Mouse (Mus musculus): Measurements from ENCODE around the gene Sik2. TPM values are rescaled to one million over a fixed set of nuclear protein-coding genes. Genes with fewer than 3 reads are reported as not detected.

The Sik2 gene
- polyA plus RNA-seq, 1 experiment from 2014 or later: 19.0 TPM

DNA sequence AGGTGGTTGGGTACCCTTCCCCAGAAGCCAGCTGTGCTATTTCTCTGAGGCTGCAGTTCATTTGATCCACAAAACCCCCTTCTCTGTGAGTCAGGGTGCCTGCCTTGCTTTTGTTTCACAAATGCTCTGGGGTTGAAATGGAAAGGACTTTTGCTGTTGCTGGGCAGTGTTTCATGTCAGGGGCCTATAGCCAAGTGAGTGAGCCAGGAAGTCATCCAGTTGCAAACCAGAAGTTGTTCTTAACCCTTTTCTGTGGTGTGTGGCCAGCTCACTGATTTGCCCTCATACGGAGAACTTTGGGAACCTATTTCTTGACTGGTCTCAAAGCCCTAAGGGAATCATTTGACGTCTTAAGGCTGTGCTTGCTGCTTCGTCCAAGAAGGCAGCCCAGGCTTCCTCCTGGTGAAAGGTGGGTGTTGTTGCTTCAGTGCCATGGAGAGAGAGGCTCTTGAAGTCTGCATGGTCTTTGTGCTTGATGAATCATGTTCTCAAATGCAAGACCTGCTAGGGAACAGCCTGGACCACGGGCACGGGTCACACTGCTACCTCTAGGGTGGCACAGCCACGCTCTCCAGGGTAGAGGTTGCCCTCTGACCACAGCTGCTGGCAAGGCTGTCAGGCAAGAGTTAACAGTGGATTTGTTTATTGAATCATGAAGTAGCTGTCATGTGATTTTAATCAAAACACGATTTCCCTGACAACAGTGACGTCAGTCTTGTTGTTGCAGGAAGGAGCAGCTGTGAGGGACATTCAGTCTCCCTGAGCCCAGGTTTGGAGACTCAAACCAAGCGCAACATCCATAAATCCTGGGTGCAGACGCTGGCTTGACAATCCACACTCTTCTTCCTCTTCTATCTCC, 123.9 kb downstream of the Sik2 start:
- H3K36me3 ChIP-seq: peaks cover 15% of the 10 kb centered on the region
- peak; percentile 17; the same call in 1 of the 2 replicates for ATAC-seq (ENCODE audit: insufficient number of reproducible peaks, low FRiP score, low TSS enrichment, low read depth)
- H3K4me3 ChIP-seq (replicated peaks): no peak overlapping the region
- peak overlapping the region; percentile 74 for H3K27ac ChIP-seq (replicated peaks)
- no peaks in the 10 kb centered on the region for H3K9me3 ChIP-seq (replicated peaks)
- H3K4me1 ChIP-seq: peaks cover 35% of the 10 kb centered on the region
- 46% methylated on average over 10 of the region's 10 CpGs for WGBS
- peak overlapping the region; percentile 21; the same call in 1 of the 2 replicates for H3K4me2 ChIP-seq (replicated peaks)
- H3K9ac ChIP-seq: no peak overlapping the region
- H3K27me3 ChIP-seq: no peaks in the 10 kb centered on the region

- no peak for ATAC-seq (ENCODE audit: insufficient number of reproducible peaks, low FRiP score, low TSS enrichment, low read depth)
- H3K36me3 ChIP-seq: peaks cover 24% of the 10 kb centered on the region
- 55% methylated on average over 8 of the region's 8 CpGs for WGBS
- no peaks in the 10 kb centered on the region for H3K9me3 ChIP-seq (replicated peaks)
- peak overlapping the region; percentile 74 for H3K27ac ChIP-seq (replicated peaks)
- H3K4me3 ChIP-seq (replicated peaks): no peak overlapping the region
- H3K4me2 ChIP-seq (replicated peaks): no peak overlapping the region; the same call in 1 of the 2 replicates
- peaks cover 34% of the 10 kb centered on the region for H3K4me1 ChIP-seq
- no peak overlapping the region for H3K9ac ChIP-seq
- H3K27me3 ChIP-seq: no peaks in the 10 kb centered on the region
These were observed 124.8 kb downstream of the Sik2 start for GRCm38 (mm10) chr9:50884093-50884492.

- WGBS: 77% methylated on average over 2 of the region's 2 CpGs
These were observed 126.7 kb downstream of the Sik2 start for GRCm38 (mm10) chr9:50882183-50882582.

GRCm38 (mm10) chr9:50877431-50877830, 131.4 kb downstream of the Sik2 start:
- WGBS: 70% methylated on average over 3 of the region's 3 CpGs

More at GRCm38 (mm10) chr9:50882183-50882582, 126.7 kb downstream of the Sik2 start:
- Histone ChIP-seq H3K9ac (no peak overlapping the region), H3K9me3 (replicated peaks) (no peaks in the 10 kb centered on the region), H3K4me2 (replicated peaks) (no peak overlapping the region), H3K36me3 (peaks cover 40% of the 10 kb centered on the region), H3K4me1 (peaks cover 28% of the 10 kb centered on the region), H3K27me3 (no peaks in the 10 kb centered on the region), H3K27ac (replicated peaks) (no peak overlapping the region), H3K4me3 (replicated peaks) (no peak overlapping the region)
- no peak for ATAC-seq (ENCODE audit: insufficient number of reproducible peaks, low FRiP score, low TSS enrichment, low read depth)

GRCm38 (mm10) chr9:50876287-50876686, 132.6 kb downstream of the Sik2 start:
- Histone ChIP-seq H3K4me3 (replicated peaks) (no peak overlapping the region), H3K4me2 (replicated peaks) (no peak overlapping the region), H3K27me3 (no peaks in the 10 kb centered on the region), H3K9ac (no peak overlapping the region), H3K9me3 (replicated peaks) (no peaks in the 10 kb centered on the region), H3K36me3 (peaks cover 73% of the 10 kb centered on the region), H3K27ac (replicated peaks) (no peak overlapping the region), H3K4me1 (no peaks in the 10 kb centered on the region)
- ATAC-seq (ENCODE audit: insufficient number of reproducible peaks, low FRiP score, low TSS enrichment, low read depth): no peak
- WGBS: 81% methylated on average over 3 of the region's 3 CpGs

More at GRCm38 (mm10) chr9:50877431-50877830, 131.4 kb downstream of the Sik2 start:
- Histone ChIP-seq H3K9ac (no peak overlapping the region), H3K4me1 (no peaks in the 10 kb centered on the region), H3K36me3 (peaks cover 76% of the 10 kb centered on the region), H3K4me2 (replicated peaks) (no peak overlapping the region), H3K4me3 (replicated peaks) (no peak overlapping the region), H3K27ac (replicated peaks) (no peak overlapping the region), H3K9me3 (replicated peaks) (no peaks in the 10 kb centered on the region), H3K27me3 (no peaks in the 10 kb centered on the region)
- no peak for ATAC-seq (ENCODE audit: insufficient number of reproducible peaks, low FRiP score, low TSS enrichment, low read depth)

GRCm38 (mm10) chr9:50875470-50875869, 133.4 kb downstream of the Sik2 start:
- Histone ChIP-seq H3K9ac (no peak overlapping the region), H3K27me3 (no peaks in the 10 kb centered on the region), H3K4me2 (replicated peaks) (no peak overlapping the region), H3K4me1 (no peaks in the 10 kb centered on the region), H3K36me3 (peaks cover 75% of the 10 kb centered on the region), H3K4me3 (replicated peaks) (no peak overlapping the region), H3K9me3 (replicated peaks) (no peaks in the 10 kb centered on the region), H3K27ac (replicated peaks) (no peak overlapping the region)
- 90% methylated on average over 4 of the region's 4 CpGs for WGBS
- no peak for ATAC-seq (ENCODE audit: insufficient number of reproducible peaks, low FRiP score, low TSS enrichment, low read depth)

GRCm38 (mm10) chr9:50874031-50874430, 134.8 kb downstream of the Sik2 start:
- no peaks in the 10 kb centered on the region for H3K4me1 ChIP-seq
- no peak overlapping the region for H3K4me3 ChIP-seq (replicated peaks)

GRCm38 (mm10) chr9:50873210-50873609, 135.7 kb downstream of the Sik2 start:
- H3K27ac ChIP-seq (replicated peaks): no peak overlapping the region
- H3K36me3 ChIP-seq: peaks cover 67% of the 10 kb centered on the region
- no peaks in the 10 kb centered on the region for H3K9me3 ChIP-seq (replicated peaks)
- H3K4me1 ChIP-seq: no peaks in the 10 kb centered on the region
- H3K9ac ChIP-seq: no peak overlapping the region
- H3K4me3 ChIP-seq (replicated peaks): no peak overlapping the region
- no peak for ATAC-seq (ENCODE audit: insufficient number of reproducible peaks, low FRiP score, low TSS enrichment, low read depth)
- H3K27me3 ChIP-seq: no peaks in the 10 kb centered on the region
- 85% methylated on average over 9 of the region's 9 CpGs for WGBS
- no peak overlapping the region for H3K4me2 ChIP-seq (replicated peaks)

More at GRCm38 (mm10) chr9:50874031-50874430, 134.8 kb downstream of the Sik2 start:
- Histone ChIP-seq H3K27me3 (no peaks in the 10 kb centered on the region), H3K9me3 (replicated peaks) (no peaks in the 10 kb centered on the region), H3K9ac (no peak overlapping the region), H3K27ac (replicated peaks) (no peak overlapping the region), H3K4me2 (replicated peaks) (no peak overlapping the region), H3K36me3 (peaks cover 71% of the 10 kb centered on the region)
- WGBS: 82% methylated on average over 6 of the region's 6 CpGs
- ATAC-seq (ENCODE audit: insufficient number of reproducible peaks, low FRiP score, low TSS enrichment, low read depth): no peak

DNA sequence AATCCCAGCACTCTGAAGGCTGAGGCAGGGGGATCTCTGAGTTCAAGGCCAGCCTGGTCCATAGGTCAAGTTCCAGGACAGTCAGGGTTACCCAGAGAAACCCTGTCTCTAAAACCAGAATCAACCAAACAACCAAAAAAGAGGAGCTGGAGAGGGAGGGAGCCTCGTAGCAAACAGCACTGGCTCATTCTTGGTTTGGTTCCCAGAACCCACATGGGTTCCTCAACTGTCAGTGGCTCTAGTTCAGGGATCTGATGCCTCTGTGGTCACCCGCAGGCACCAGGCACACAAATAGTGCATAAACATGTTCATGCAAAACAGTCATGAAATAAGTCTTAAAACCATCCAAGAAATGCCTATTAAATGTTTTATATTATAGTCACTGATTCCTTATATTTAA, 140.7 kb downstream of the Sik2 start:
- H3K9me3 ChIP-seq (replicated peaks): no peaks in the 10 kb centered on the region
- H3K4me3 ChIP-seq (replicated peaks): no peak overlapping the region
- ATAC-seq (ENCODE audit: insufficient number of reproducible peaks, low FRiP score, low TSS enrichment, low read depth): no peak
- 78% methylated on average over 2 of the region's 2 CpGs for WGBS
- 0 out of 2 replicates have a peak, but pooled peaks cover 4% of the 10 kb centered on the region for H3K4me1 ChIP-seq
- H3K9ac ChIP-seq: no peak overlapping the region
- H3K36me3 ChIP-seq: peaks cover 73% of the 10 kb centered on the region
- H3K27ac ChIP-seq (replicated peaks): 0 out of 2 replicates have a peak overlapping the region, but pooled peaks have one; percentile 28
- H3K4me2 ChIP-seq (replicated peaks): no peak overlapping the region
- no peaks in the 10 kb centered on the region for H3K27me3 ChIP-seq

- Histone ChIP-seq H3K9me3 (replicated peaks) (no peaks in the 10 kb centered on the region), H3K9ac (no peak overlapping the region), H3K4me3 (replicated peaks) (no peak overlapping the region), H3K27me3 (no peaks in the 10 kb centered on the region), H3K27ac (replicated peaks) (peak overlapping the region; percentile 17; the same call in 1 of the 2 replicates), H3K4me1 (0 out of 2 replicates have a peak, but pooled peaks cover 4% of the 10 kb centered on the region), H3K36me3 (peaks cover 75% of the 10 kb centered on the region), H3K4me2 (replicated peaks) (no peak overlapping the region)
- 83% methylated on average over 6 of the region's 6 CpGs for WGBS
- ATAC-seq (ENCODE audit: insufficient number of reproducible peaks, low FRiP score, low TSS enrichment, low read depth): no peak
These were observed 141.9 kb downstream of the Sik2 start for GRCm38 (mm10) chr9:50867015-50867414.

DNA sequence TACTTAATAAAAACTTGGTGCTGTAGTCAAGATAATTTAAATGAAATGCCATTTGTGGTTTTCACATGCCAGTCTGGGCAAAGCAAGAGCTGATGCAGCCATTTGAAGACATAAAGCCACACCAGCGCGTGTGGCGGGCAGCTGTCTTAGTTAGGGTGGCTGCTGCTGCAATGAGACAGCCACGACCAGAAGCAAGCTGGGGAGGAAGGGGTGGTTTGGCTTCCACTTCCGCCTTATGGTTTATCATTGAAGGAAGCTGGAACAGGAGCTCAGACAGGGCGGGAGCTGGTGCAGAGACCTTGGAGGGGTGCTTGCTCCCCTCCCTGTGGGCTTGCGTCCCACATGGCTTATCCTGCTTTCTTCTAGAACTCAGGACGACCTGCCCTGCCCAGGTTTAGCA, 143.1 kb downstream of the Sik2 start:
- Histone ChIP-seq H3K4me2 (replicated peaks) (no peak overlapping the region), H3K27ac (replicated peaks) (no peak overlapping the region), H3K36me3 (peaks cover 83% of the 10 kb centered on the region), H3K4me1 (0 out of 2 replicates have a peak, but pooled peaks cover 4% of the 10 kb centered on the region), H3K9me3 (replicated peaks) (no peaks in the 10 kb centered on the region), H3K9ac (no peak overlapping the region), H3K4me3 (replicated peaks) (no peak overlapping the region), H3K27me3 (no peaks in the 10 kb centered on the region)
- no peak for ATAC-seq (ENCODE audit: insufficient number of reproducible peaks, low FRiP score, low TSS enrichment, low read depth)
- WGBS: 63% methylated on average over 8 of the region's 8 CpGs
